Mouse (Mus musculus) cortical plate, adult 2 months (tissue): ENCODE data around the gene Gabbr2.
"Not testable (repeated sequence)": the region's sequence is repeated elsewhere in the genome, so short reads cannot be mapped to it uniquely, and the experiment has no call there.

Experiments used
- CTCF ChIP-seq: fragments of 200-500 bp; IDR thresholded peaks from 2 replicates; pipeline ENCODE4 v1.5.1; 2011; ENCODE audit warnings: mild to moderate bottlenecking, control low read depth, low read length; ENCODE audit not compliant: insufficient read depth; ENCODE audit errors: extremely low read depth
- POLR2A ChIP-seq: fragments of 200-500 bp; IDR thresholded peaks from 2 replicates; pipeline ENCODE4 v1.6.1; 2011; ENCODE audit warnings: mild to moderate bottlenecking, low read length, control low read depth; ENCODE audit not compliant: insufficient read depth; ENCODE audit errors: extremely low read depth

DNA sequence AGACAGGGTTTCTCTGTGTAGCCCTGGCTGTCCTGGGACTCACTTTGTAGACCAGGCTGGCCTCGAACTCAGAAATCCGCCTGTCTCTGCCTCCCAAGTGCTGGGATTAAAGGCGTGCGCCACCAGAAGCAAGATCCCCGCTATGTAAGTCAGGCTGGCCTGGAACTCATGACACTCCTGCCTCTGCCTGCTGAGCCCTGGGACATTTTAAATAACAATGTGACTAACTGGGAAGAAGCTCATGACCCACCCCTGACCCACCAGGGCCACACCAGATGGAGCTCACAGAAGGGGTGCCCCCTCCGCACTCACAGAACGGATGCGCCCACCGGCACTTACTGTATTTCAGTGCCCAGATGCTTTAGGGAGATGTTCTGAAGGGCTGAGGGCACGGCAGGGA, 354.4 kb downstream of the Gabbr2 start:
- TF ChIP-seq CTCF, POLR2A: not testable (repeated sequence)
